Mouse (Mus musculus) lung, postnatal 0 days (tissue): Measurements from ENCODE around the gene Sh3bp1.

Experiments
- CTCF ChIP-seq: IDR thresholded peaks from 2 replicates; pipeline ENCODE4 v1.5.1; 2016; ENCODE audit warnings: antibody characterized with exemption, mild to moderate bottlenecking
- EP300 ChIP-seq: IDR thresholded peaks from 2 replicates; pipeline ENCODE4 v1.6.1; 2016; ENCODE audit warnings: antibody characterized with exemption, mild to moderate bottlenecking, control low read depth

DNA sequence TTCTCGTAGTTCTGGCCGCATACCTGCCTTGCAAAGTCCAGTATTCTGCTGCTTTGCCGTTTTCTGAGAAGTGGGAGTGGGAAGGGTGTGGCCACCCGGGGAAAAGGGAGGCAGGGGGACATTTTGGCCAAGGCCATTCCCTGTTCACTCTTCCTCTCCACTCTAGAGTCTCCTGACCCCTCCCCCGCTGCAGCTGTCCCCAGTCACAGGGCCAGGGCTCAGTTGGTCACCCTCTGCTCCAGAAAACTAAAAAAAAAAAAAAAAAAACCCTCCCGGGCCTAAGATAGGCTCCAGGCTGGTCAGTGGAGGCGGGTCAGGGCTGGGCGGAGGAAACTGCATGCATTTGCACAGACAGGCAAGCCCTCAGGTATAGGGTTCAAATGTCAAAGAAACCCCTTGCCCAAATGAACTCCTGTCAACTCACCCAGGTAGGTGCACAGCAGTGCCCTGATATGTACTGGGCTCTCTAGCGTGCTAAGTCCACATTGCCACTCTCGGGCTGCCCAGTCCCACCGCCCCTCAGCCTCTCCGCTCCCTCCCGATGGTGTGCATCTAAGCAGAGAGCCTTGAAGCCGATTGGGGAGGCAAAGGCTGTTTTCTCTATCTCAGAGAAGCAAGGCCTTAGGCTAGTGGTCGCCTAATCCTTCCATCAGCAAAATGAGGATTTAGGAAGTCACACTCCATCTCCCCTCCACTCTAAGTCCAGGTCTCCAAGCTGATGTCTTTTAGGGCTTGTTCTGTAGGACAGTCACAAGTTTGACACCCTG lies 27.6 kb downstream of the Sh3bp1 start:
- TF ChIP-seq CTCF (no peak), EP300 (no peak)
